Mouse (Mus musculus): ENCODE data around the gene Zfp541.

GRCm38 (mm10) chr7:16071906-16072305, 10.3 kb downstream of the Zfp541 start:
- TF ChIP-seq POLR2A (IDR thresholded peaks at IDR 0.05; ENCODE audit: borderline replicate concordance, insufficient read depth, low read length) (no peak), CTCF (IDR thresholded peaks at IDR 0.05; ENCODE audit: borderline replicate concordance, insufficient read depth, low read depth, low read length) (no peak)
